Mouse (Mus musculus): ENCODE measurements around the gene Castor1. TPM values are rescaled to one million over a fixed set of nuclear protein-coding genes. Genes with fewer than 3 reads are reported as not detected.

Gene Castor1
- polyA plus RNA-seq, 1 experiment = 20.5 TPM

DNA sequence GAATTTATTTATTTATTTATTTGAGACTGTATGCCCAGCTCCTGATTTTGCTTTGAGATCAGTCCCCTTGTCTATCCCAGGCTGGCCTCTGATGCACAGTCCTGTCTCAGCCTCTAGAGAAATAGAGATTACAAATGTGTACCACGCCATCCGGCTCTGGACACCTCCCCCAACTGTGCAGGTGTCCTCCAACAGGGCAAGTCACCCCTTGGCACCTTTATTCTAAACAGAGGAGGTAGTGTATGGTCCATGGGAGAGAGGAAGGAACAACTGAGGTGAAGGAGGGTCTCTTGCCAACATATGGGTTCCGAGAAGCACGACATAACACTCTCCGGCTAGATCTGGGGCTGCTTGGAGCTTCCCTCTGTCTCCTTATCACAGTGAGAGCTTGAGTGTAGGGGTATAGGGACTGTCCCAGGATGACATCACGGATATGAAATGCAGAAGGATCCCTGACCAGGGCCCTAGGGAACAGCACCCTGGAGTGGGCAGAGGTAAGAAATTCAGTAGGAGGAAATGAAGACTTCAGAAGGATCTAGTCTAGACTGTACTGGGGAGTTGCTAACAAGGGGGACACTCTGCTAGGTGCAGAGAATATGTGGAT is 17.1 kb downstream of the Castor1 start:
- DNase-seq (ENCODE audit: low read depth) = no peak

DNA sequence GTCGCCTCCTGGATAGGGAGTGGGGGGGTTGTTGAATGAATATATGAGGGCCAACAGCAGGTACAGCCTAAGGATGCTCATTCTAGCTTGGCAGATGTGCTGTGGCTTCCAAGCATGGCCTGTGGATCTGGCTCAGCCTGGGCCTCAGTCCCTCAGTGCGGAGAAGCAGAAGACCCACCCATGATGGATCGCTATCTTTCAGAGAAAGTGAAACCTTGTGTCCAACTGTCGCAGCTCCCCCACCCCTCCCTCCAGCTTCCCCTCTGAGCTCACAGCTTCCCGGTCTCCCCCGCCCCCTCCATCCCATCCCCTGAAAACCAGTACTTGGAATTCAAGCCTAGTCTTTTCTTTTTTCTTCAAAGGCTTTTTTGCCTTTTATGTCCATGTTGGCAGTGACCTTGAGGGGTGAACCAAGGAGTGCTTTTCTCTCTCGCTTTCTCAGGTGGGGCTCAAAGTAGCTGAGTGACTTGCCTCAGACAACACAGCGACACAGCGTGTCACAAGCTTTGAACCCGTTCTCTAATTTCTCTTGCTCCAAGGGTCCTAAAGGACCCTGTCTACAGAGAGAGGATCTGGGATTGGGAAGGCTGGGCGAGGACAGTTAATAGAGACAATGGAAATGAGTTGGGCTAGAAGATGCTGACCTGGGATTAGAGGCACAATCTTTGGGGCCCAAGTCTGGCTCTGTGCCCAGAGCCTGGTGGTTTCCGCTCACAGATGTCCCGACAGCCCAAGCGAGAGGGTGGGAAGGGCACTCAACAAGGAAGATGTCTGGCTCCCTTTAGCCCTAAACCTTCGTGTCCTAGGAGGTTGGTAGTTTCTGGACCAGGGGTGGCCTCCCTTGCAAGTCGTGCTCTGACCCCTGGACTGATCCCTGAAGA is 17.9 kb downstream of the Castor1 start, which contains the start of gene Osm:
TSS of gene Osm (plus strand) at position 756 of the 881 bp plus-strand sequence.
- DNase-seq (ENCODE audit: low read depth) = no peak

DNA sequence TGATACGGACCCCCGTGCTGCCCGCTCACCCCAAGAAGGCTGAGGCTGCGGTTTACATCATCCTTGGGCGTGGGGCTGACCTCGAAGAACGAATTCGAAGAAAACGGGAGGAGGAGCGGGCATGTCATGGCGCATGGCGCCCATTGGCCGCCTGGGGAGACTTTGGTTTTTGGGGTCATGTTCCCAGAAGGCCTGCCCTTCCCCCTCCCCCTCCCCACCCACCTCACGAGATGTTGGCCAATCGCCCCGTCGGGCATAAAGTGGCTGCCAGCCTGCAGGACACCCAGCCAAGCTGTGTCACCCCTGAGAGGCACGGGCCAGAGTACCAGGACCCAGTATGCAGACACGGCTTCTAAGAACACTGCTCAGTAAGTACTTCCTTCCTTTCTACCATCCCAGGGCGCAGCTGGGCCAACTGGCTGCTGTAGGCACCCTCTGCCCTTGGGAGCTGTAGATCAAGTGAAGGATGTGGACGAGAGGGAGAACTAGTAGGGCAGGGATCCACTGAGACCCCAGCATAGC is 18.6 kb downstream of the Castor1 start:
- no peak for DNase-seq (ENCODE audit: low read depth)

DNA sequence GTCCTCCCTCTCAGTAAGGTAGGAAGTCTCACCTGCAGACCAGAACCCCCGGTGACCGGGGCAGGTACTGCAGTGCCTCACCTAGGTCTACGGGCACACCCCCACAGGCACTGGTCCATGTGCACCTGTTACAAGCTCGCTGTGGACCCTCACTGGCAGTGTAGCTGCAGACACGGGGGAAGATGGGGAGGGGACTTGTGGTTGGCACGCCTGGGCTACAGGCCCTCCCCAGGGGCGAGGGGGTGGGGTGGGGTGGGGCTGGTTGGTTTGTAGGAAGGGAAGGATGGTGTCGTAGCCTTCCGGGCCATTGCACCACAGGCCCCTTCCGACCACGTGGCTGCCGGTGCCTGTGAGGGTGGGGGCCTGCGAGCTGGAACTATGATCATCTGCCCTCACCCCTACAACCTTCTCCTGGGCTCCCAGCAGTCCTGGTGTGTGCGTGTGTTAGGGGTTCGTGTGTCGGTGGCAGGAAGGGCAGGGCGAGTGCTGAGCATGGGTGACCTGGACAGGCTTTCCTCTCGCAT is 19.4 kb downstream of the Castor1 start:
- no peak for DNase-seq (ENCODE audit: low read depth)

DNA sequence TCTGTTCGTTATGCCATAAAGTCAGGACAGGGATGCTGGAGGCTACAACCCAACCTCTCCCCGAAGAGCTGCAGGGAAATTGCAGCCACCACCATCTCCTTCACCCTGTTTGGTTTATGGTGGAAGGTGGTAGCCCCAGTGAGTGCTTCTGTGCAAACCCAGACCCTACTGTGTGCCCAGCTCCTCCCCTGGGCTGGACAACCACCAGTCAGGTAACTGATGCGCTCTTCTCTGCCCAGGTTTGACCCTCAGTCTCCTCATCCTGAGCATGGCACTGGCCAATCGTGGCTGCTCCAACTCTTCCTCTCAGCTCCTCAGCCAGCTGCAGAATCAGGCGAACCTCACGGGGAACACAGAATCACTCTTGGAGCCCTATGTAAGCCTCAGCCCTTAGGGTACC is 20.1 kb downstream of the Castor1 start:
- no peak for DNase-seq (ENCODE audit: low read depth)

DNA sequence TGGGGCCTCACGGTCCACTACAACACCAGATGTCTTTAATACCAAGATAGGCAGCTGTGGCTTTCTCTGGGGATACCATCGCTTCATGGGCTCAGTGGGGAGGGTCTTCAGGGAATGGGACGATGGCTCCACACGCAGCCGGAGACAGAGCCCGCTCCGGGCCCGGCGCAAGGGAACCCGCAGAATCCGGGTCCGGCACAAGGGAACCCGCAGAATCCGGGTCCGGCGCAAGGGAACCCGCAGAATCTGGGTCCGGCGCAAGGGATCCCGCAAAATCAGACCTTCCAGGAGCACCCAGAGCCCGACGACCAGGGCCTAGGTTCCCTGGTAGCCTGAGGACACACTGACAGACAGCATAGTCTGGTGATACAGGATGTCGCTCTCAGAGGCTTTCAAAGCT is 21.7 kb downstream of the Castor1 start:
- DNase-seq (ENCODE audit: low read depth) = no peak

DNA sequence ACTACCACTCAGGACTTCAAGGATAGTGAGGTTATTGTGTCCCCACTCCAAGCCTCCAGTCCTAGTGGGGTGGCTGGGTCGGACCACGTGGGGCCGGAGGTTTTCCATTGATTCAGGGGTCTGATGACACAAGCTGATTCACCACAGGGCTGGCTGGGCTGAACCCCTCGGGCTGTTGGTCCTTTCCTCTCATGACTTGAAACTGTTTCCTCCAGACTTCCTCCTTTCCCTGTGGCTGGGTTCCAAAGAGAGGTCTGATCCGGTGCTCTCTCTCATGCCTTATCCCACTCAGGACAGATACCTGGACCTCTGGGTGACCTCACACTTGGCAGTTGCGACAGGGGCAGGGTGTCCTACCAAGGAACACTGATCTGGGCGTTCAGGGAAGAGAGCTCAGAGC is 22.1 kb downstream of the Castor1 start:
- no peak for DNase-seq (ENCODE audit: low read depth)

DNA sequence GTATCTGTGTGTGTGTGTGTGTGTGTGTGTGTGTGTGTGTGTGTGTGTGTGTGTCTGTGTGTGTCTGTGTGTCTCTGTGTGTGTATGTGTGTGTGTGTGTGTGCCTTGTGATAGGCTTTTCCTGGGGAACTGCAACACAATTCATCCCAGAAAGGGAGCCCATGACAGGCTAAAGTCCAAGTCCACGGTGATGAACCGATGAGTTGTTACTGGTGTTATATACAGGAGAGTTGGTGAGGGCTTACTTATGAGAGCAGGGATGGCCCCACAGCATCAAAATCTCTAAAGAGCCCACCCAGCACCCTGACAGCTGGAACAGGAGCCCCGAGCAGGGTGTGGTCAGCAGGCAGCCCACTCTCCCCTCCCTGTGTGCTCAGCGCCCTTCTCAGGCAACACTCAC is 23.2 kb downstream of the Castor1 start:
- no peak for DNase-seq (ENCODE audit: low read depth)

DNA sequence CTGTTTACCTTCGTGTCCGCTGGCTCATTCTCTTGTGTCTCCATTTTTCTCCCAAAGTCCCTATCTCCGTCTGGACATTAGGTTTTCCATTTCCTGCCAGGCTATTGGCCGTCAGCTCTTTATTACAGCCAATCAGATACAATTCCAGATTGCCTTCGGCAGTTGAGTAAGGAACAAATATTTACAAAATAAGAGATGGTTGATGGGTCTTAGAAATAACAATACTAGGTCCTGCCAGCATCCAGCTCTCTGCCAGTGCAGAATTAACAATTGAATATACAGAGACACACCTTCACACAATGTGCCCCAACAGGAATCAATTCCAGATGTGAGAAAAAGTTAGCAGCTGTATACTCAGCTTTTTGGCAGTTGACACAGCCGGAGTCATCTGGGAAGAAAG is 28.1 kb downstream of the Castor1 start:
- no peak for DNase-seq (ENCODE audit: low read depth)

DNA sequence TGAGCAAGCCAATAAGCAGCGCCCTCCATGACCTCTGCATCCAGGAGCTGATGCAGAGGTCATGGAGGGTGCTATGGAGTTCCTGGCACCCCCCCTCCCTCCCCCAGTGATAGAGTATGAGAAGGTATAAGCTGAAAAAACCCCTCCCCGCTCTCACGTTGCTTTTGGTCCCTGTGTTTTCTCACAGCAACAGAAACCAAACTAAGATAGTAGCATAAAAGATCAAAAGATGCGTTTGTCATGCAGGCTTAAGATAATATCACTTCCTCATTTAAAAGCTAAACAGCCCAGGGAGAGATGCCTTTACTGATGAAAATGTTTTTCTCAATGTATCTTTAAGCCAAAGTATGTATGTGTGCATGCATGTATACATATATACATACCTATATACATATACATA is 28.6 kb downstream of the Castor1 start:
- DNase-seq (ENCODE audit: low read depth) = no peak

DNA sequence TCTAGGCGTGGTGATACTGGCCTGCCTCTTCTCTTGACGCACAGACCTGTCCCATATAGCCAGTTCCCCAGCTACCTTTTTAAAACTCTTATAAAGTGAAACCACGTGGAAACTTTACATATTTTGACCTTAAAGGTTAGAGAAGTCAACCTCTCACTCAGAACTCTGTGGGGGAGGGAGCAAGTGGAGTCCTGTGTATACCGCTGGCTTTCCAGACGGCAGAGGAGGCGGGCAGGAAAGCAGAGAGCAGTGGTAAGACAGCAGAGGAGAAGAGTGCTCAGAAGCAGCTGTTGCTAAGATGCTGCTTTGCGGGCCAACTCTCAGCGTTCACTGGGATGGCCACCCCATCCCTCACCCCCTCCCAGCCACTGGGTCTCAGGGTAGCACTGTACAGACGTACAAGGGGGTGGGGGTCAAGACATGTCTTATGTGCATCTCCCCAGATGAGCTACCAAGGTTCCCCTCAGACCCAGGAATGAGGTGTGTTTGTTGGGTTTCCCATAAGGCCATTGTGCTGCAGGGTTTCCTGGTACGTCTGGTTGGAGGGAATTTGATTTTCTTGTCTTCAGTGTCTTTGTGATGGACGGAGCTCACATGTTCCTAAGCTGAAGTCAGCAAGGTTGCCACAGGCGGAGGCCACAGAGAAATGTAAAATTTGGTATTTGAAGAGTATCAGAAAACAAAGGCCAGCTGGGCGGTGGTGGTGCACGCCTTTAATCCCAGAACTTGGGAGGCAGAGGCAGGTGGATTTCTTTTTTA is 29.4 kb downstream of the Castor1 start:
- DNase-seq (ENCODE audit: low read depth) = no peak

DNA sequence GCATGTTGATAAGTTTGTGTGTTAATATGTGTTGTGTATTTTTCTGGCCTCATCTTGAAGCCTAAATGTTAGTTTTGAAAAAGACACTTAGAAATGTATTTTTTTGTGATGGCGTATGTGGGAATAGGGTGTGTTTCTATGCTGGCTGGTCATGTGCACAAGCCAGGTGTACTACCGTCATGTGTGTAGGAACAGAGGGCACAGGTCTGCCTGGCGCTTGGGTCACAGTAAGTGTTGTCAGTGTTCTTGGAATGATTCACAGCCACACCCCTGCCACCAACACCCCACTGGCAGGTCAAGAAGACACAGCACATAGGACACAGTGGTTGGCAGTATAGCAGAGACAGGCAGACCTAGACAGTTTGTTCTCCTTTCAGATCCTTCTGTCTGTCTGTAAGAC is 31.1 kb downstream of the Castor1 start:
- DNase-seq (ENCODE audit: low read depth) = no peak

DNA sequence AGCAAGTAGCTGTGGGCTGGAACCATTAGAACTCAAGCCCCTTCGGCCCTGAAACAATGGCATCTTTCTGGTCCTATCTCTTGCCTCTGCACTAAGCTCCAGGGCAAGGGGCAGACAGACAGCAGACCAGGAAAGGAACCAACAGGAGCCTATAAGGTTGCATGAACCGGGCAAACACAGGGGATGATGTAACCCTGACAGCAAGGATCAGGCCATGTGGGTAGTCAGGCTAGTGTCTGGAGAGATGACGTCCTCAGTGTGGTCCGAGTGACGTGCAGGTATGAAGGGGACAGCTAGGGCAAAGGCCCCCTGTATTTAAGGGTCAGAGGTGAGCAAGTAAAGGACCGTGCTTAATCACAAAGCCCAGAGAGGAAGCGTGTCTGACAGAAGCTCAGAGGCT is 32.3 kb downstream of the Castor1 start:
- no peak for DNase-seq (ENCODE audit: low read depth)

DNA sequence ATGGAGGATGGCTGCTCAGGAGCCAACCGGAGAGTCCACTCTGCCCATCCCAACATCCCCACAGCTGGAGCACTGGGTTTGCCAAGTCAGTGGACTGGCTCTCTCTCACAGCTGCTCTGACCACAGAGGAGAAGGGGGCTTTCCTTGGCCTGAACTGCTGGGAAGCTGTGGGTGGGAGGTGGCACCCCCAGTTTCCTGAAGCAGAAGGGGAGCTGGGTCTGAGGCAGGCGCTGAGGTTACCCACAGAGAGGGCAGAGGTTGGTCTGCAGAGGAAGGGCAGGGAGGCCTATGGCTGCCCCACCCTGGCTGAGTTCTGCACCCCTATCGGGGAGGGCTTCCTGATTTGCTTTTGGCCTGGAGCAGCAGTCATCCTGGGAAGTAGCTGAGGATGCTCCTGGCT is 33.4 kb downstream of the Castor1 start:
- DNase-seq (ENCODE audit: low read depth) = no peak

DNA sequence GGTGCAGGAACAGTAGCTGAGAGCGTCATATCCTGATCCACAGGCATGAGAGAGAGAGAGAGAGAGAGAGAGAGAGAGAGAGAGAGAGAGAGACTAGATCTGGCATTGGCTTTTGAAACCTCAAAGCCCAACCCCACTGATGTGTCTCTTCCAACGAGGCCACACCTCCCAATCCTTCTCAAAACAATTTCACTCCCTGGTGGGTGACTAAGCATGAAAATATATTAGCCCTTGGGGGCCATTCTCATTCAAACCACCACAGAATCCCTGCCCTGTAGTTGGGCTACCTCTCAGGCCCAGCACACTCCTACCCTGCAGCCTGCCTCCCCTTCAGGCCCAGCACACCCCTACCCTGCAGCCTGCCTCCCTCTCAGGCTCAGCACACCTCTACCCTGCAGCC is 34.9 kb downstream of the Castor1 start:
- no peak for DNase-seq (ENCODE audit: low read depth)

DNA sequence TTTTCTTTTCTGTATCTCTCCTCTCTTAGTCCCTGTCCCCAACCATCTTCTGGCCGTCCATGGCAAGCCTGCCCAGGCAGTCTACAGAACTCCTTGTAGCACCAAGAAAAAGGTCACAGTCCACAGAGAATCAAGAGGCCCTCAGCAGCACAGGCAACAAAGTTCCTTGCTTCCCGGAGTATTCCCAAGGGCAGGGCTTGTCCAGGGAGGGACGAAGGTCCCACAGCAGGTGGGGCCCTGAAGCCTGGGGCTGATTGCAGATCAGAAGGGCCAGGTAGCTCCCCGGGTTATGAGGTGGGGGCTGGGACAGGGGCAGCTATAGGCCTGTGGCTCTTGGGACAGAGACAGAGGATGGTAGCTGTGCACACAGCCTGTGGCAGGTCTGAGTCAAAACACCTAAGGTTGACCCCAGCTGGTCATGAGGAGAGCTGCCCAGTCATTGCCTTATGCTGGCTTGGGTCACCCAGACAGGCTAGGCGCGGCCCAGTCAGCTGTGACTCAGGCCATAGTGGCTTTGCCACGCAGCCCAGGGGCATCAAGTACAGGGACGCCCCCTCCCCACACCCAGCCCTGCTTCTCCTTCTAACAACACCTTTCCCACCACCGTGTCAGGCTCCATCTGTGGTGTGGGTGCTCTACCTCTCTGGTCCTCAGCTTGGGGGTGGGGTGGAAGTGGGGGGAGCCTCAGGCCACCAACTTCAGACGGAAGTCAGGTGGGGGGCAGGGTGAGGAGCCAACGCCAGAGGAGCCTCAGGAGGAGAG is 39.0 kb downstream of the Castor1 start, which contains the start of gene Lif:
TSS of gene Lif (plus strand) at position 712 of the 762 bp plus-strand sequence.
- no peak for DNase-seq (ENCODE audit: low read depth)

DNA sequence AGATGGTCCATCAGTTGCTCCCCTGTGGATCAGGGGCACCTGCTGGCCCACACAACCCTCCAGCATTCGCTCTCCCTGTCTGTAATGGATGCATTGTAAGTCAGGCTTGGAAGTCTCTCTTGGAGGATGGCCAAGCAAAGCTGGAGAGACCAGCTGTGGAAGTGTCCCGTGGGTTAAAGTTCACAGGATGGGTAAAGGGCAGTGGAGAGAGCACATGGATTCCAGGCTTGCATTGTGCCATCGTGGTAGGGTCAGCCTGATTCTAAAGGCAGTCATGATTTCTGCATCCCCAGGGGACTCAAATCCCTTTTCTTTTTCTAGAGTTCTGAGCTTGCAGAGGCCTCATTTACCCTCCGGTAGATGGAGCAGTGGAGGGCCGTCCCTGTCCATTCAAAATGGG is 39.7 kb downstream of the Castor1 start:
- no peak for DNase-seq (ENCODE audit: low read depth)

DNA sequence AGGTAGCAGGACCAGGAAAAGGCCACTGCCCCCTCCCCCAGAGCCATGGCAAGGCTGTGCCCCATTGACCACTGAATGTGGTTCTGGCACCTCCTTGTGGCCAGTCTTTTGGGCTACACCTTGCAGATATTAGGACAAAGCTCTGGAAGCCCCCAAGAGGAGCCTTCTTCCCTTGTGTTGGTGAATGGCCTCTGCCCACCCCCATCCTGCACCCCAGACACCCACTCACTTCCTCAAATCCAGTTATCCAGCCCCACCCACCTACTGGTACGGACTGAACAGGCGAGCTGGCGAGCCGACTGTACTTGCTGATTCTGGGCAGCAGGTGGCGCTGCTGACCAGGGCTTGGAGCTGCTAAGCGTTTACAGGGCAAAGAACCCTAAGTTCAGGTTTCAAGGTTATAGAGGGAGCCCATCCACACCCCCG is 40.6 kb downstream of the Castor1 start:
- no peak for DNase-seq (ENCODE audit: low read depth)

DNA sequence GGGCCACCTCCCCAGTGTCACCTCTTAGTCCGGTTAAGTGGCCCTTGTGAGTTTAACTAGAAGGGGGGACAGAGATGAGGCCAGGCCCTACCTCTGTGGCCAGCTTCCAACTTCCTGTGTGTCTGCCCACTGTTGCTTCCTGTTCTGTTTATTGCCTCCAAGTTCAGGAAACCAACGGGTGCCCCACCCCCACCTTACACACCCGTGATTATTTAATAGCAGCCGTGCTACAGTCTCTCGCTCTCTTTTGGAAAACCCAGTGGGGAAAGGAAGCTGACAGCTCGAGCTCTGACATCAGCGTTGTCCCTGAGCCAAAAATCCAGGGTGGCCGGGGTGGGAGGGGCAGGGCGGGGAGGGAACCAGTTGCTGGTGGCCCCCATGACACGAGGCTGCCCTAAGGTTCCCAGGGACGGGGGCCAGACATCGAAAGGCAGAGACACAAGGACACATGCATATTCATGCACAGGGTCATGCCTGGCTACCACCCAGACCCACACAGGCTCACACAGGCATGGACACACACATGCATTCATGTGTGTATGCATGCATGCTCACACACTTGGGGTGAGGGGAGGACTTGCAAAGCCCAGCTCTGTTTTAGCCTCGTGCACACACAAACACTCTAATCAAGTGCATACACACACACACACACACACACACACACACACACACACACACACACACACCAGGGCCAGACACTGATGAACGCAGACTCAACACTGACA is 42.6 kb downstream of the Castor1 start:
- no peak for DNase-seq (ENCODE audit: low read depth)

DNA sequence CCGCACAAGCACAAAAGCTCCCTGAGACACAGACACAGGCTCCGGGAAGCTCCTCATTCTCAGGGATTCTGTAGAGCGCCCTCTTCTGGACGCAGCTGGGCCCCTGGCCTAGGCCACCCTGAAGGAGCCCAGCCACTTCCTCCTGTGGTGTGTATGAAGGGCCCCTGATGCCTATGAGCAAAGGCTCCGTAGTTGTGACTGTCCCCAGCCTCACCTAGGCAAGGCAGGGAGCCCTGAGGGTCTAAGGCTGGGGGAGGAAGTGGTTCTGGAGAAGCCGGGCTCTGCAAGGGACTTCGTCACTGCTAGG is 43.1 kb downstream of the Castor1 start:
- no peak for DNase-seq (ENCODE audit: low read depth)

DNA sequence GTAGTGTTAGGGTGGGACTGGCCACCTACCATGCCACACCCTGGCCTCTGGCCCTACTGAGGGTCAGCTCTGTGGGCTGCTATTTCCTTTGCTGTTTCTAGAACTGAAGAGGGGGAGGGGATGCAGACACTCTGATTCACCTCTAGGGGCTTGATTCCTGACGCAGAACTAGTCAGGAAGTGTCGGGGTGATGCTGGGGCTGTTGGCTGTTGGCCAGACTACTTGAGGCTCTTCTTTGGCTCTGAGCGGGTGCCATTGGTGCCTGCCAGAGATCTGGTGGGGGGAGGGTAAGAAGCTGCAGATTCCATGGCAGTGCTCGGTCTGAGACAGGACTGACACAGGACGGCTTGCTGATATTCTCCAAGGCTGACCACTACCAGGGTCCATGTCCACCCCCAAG is 43.9 kb downstream of the Castor1 start:
- DNase-seq (ENCODE audit: low read depth) = no peak
